Mouse (Mus musculus): ENCODE data around the gene Gypa. TPM values are rescaled to one million over a fixed set of nuclear protein-coding genes. Genes with fewer than 3 reads are reported as not detected.

The Gypa gene
- total and polyA plus RNA-seq, 3 experiments, result 1.8 to 2.7 TPM; not detected in 1

DNA sequence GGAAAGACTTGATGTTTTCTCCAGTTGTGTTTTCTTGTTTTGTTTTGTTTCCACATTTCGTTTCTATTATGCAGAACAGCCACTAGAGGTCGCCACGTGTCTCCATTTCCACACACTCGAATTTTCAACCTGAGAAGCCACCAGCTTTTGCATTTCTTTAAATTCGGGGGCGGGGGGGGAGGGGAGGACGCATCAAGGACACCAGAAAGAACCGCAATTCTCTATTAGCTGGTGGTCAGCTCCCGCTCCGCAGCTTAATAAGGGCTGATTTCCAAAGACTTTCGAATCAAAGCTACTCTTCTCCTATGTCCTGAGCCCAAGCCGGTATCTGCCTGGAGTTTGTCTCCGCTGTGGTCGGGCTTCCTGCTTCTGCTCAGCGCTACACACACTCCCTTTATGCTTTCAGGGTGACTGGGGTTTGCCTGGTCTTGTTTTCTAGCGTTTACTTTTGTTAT is 567 bp upstream of the Gypa start:
- Histone ChIP-seq H3K27me3 (ENCODE audit: control insufficient read depth, insufficient read depth, low read length) (no peaks in the 10 kb centered on the region), H3K4me3 (peak overlapping the region; percentile 45), H3K9ac (ENCODE audit: low read depth, low read length) (peak overlapping the region; percentile 70), H3K36me3 (ENCODE audit: control insufficient read depth, insufficient read depth, low read length) (no peaks in the 10 kb centered on the region), H3K4me1 (ENCODE audit: control insufficient read depth, insufficient read depth, low read length) (no peaks in the 10 kb centered on the region), H3K79me2 (replicated peaks; ENCODE audit: control insufficient read depth, insufficient read depth, low read length) (no peaks in the 10 kb centered on the region), H3K27ac (no peak overlapping the region)
- DNase-seq, result peak; percentile 36 to 55
- intact Hi-C loops (cut with DNase I), result loop anchor here (1.0 to 5.0 kb wide), 2 partner anchors 195 to 504 kb away; no protein-coding TSS in a partner anchor
- TF ChIP-seq CTCF (IDR thresholded peaks at IDR 0.05) (peak; percentile 77), POLR2A (IDR thresholded peaks at IDR 0.05; ENCODE audit: insufficient read depth, low read depth, low read length) (no peak)
- WGBS, result under 1% methylated on average over 16 of the region's 16 CpGs

DNA sequence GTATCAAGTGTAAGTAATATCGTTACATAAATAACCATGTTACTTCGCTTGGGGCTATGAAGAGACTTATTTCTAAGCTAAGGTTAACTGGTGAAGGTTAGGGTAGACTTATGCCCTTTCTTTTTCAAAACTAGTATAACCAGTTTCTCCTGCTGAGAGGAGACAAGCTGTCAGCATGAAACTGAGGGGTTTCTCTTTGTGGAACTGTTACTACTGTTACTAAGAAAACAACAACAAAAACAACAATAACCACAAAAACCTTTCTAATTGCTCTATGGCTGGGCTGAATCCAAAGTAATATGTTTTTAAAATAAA is 722 bp downstream of the Gypa start:
- Histone ChIP-seq H3K27ac (no peak overlapping the region), H3K36me3 (ENCODE audit: control insufficient read depth, insufficient read depth, low read length) (no peaks in the 10 kb centered on the region), H3K79me2 (replicated peaks; ENCODE audit: control insufficient read depth, insufficient read depth, low read length) (no peaks in the 10 kb centered on the region), H3K9ac (ENCODE audit: low read depth, low read length) (no peak overlapping the region), H3K4me1 (ENCODE audit: control insufficient read depth, insufficient read depth, low read length) (no peaks in the 10 kb centered on the region), H3K4me3 (no peak overlapping the region), H3K27me3 (ENCODE audit: control insufficient read depth, insufficient read depth, low read length) (no peaks in the 10 kb centered on the region)
- intact Hi-C loops (cut with DNase I), result loop anchor here (5.0 kb wide), 1 partner anchor 503 kb away; no protein-coding TSS in a partner anchor
- TF ChIP-seq CTCF (IDR thresholded peaks at IDR 0.05) (no peak), EP300 (IDR thresholded peaks at IDR 0.05; ENCODE audit: insufficient read depth, low read depth, low read length) (no peak), POLR2A (IDR thresholded peaks at IDR 0.05; ENCODE audit: insufficient read depth, low read depth, low read length) (no peak)
- DNase-seq, result no peak
- 87% methylated on average over 2 of the region's 2 CpGs for WGBS

DNA sequence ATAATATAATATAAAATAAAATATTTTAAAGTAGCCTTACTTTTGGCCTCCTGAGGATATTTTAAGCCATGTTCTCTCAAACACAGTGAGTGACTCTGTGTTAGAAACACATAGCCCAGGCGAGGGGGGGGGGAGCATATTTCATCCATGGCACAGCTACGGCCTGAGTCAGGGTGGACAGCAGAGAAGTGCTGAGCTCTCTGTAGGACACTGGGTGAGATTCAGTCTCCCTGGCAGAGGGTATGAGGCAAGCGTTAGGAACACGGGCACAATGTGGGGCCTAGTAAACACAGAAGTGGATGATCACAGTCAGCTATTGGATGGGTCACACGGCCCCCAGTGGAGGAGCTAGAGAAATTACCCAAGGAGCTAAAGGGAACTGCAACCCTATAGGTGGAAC is 1.2 kb downstream of the Gypa start:
- no peaks in the 10 kb centered on the region for H3K27me3 ChIP-seq (ENCODE audit: control insufficient read depth, insufficient read depth, low read length)
- H3K9ac ChIP-seq (ENCODE audit: low read depth, low read length), result no peak overlapping the region
- no peak for DNase-seq
- H3K79me2 ChIP-seq (replicated peaks; ENCODE audit: control insufficient read depth, insufficient read depth, low read length), result no peaks in the 10 kb centered on the region
- 87% methylated on average over 5 of the region's 5 CpGs for WGBS
- TF ChIP-seq POLR2A (IDR thresholded peaks at IDR 0.05; ENCODE audit: insufficient read depth, low read depth, low read length) (no peak), EP300 (IDR thresholded peaks at IDR 0.05; ENCODE audit: insufficient read depth, low read depth, low read length) (no peak), CTCF (IDR thresholded peaks at IDR 0.05) (no peak)
- no peaks in the 10 kb centered on the region for H3K4me1 ChIP-seq (ENCODE audit: control insufficient read depth, insufficient read depth, low read length)
- no peak overlapping the region for H3K27ac ChIP-seq
- H3K36me3 ChIP-seq (ENCODE audit: control insufficient read depth, insufficient read depth, low read length), result no peaks in the 10 kb centered on the region
- H3K4me3 ChIP-seq, result no peak overlapping the region
- intact Hi-C loops (cut with DNase I), result loop anchor here (5.0 kb wide), 1 partner anchor 502 kb away; no protein-coding TSS in a partner anchor

DNA sequence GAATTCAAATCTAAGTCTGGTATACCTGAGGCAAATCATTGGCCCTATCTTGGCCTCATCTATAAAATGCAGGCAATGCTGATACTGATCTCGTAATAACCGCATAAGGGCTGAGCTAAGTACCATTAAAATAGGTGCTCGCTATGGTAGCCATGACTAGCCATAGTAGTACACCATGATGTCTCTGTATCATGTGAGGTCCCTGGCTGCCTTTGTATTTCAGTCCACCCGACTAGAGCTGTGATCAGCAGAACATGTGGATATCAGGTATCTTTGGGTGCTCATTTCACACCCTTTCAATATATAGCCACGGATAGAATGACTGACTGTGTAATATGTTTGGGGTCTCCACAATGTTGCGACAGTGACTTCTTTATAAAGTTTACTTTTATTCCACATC is 1.9 kb downstream of the Gypa start:
- no peak overlapping the region for H3K27ac ChIP-seq
- intact Hi-C loops (cut with DNase I), result no loop called here
- no peak for DNase-seq
- TF ChIP-seq CTCF (IDR thresholded peaks at IDR 0.05) (no peak), EP300 (IDR thresholded peaks at IDR 0.05; ENCODE audit: insufficient read depth, low read depth, low read length) (no peak), POLR2A (IDR thresholded peaks at IDR 0.05; ENCODE audit: insufficient read depth, low read depth, low read length) (no peak)
- no peaks in the 10 kb centered on the region for H3K27me3 ChIP-seq (ENCODE audit: control insufficient read depth, insufficient read depth, low read length)
- no peak overlapping the region for H3K4me3 ChIP-seq
- no peaks in the 10 kb centered on the region for H3K4me1 ChIP-seq (ENCODE audit: control insufficient read depth, insufficient read depth, low read length)
- H3K79me2 ChIP-seq (replicated peaks; ENCODE audit: control insufficient read depth, insufficient read depth, low read length), result no peaks in the 10 kb centered on the region
- 91% methylated on average over 6 of the region's 6 CpGs for WGBS
- H3K36me3 ChIP-seq (ENCODE audit: control insufficient read depth, insufficient read depth, low read length), result no peaks in the 10 kb centered on the region
- H3K9ac ChIP-seq (ENCODE audit: low read depth, low read length), result no peak overlapping the region

GRCm38 (mm10) chr8:80497323-80497722 is 3.7 kb downstream of the Gypa start:
- no peak overlapping the region for H3K9ac ChIP-seq (ENCODE audit: low read depth, low read length)
- DNase-seq, result no peak
- no peaks in the 10 kb centered on the region for H3K36me3 ChIP-seq (ENCODE audit: control insufficient read depth, insufficient read depth, low read length)
- no peak overlapping the region for H3K4me3 ChIP-seq
- WGBS, result 62% methylated on average over 4 of the region's 4 CpGs
- intact Hi-C loops (cut with DNase I), result no loop called here
- H3K4me1 ChIP-seq (ENCODE audit: control insufficient read depth, insufficient read depth, low read length), result no peaks in the 10 kb centered on the region
- H3K27me3 ChIP-seq (ENCODE audit: control insufficient read depth, insufficient read depth, low read length), result no peaks in the 10 kb centered on the region
- no peak overlapping the region for H3K27ac ChIP-seq
- TF ChIP-seq CTCF (IDR thresholded peaks at IDR 0.05) (no peak), POLR2A (IDR thresholded peaks at IDR 0.05; ENCODE audit: insufficient read depth, low read depth, low read length) (no peak), EP300 (IDR thresholded peaks at IDR 0.05; ENCODE audit: insufficient read depth, low read depth, low read length) (no peak)
- H3K79me2 ChIP-seq (replicated peaks; ENCODE audit: control insufficient read depth, insufficient read depth, low read length), result no peaks in the 10 kb centered on the region

GRCm38 (mm10) chr8:80500244-80500643 is 6.7 kb downstream of the Gypa start:
- Histone ChIP-seq H3K4me1 (ENCODE audit: control insufficient read depth, insufficient read depth, low read length) (no peaks in the 10 kb centered on the region), H3K27ac (no peak overlapping the region), H3K79me2 (replicated peaks; ENCODE audit: control insufficient read depth, insufficient read depth, low read length) (no peaks in the 10 kb centered on the region), H3K4me3 (no peak overlapping the region), H3K36me3 (ENCODE audit: control insufficient read depth, insufficient read depth, low read length) (no peaks in the 10 kb centered on the region), H3K9ac (ENCODE audit: low read depth, low read length) (no peak overlapping the region), H3K27me3 (ENCODE audit: control insufficient read depth, insufficient read depth, low read length) (no peaks in the 10 kb centered on the region)
- intact Hi-C loops (cut with DNase I), result no loop called here
- 60% methylated on average over 2 of the region's 2 CpGs for WGBS
- no peak for DNase-seq
- TF ChIP-seq EP300 (IDR thresholded peaks at IDR 0.05; ENCODE audit: insufficient read depth, low read depth, low read length), result no peak
- no peak for TF ChIP-seq POLR2A (IDR thresholded peaks at IDR 0.05; ENCODE audit: insufficient read depth, low read depth, low read length)
- no peak for TF ChIP-seq CTCF (IDR thresholded peaks at IDR 0.05)

All from heart, adult 2 months (tissue).